35 mouse cellular contexts compared by ENCODE assay signal in the genomic region with DNA sequence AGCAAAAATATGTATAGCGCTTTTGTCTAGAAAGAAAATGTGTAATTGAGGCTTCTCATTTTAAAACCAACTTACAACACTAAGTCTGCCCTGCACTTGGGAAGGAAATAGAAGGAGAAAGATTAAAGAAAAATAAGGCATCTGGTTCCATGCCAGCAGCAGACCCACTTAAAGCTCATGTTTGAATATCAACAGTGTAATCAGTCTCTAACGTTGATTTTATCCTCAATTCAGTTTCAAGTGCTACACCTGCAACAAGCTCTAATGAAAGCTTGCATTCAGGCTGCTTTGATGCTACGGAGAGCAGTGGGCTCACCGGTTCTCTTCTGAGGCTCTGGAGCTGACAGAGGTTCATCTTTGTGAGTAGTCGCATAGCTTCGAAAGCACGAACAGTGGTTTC.
"Had no signal": no experiment of that assay in that cellular context is flagged by ENCODE, and none has a peak within 500 bp of the region (broad histone marks: within the 10 kb centered on the region; RNA-seq: fewer than 3 reads in every experiment).

No protein-coding gene starts in this region.

- H3K27me3 ChIP-seq: heart, embryonic 12.5 days; heart, embryonic 13.5 days; heart, embryonic 15.5 days; hindbrain, embryonic 12.5 days; hindbrain, embryonic 13.5 days; hindbrain, embryonic 15.5 days; intestine, embryonic 15.5 days; kidney, embryonic 15.5 days had no signal

- H3K27ac ChIP-seq: heart, adult 2 months; heart, embryonic 10.5 days; heart, embryonic 15.5 days; hindbrain, embryonic 10.5 days; hindbrain, embryonic 12.5 days; hindbrain, embryonic 13.5 days; hindbrain, embryonic 14.5 days; hindbrain, embryonic 15.5 days; hindbrain, postnatal 0 days; intestine, embryonic 15.5 days; kidney, embryonic 15.5 days; kidney, postnatal 0 days; layer of hippocampus, adult 2 months had no signal

- DNase-seq: heart, adult 2 months; heart, postnatal 10 days; heart, postnatal 14 days; heart, postnatal 36 days; heart, postnatal 4 days; kidney, adult 11 months; kidney, adult 18-20 months; kidney, adult 2 months; kidney, adult 8-10 months; kidney, postnatal 10 days; kidney, postnatal 14 days; kidney, postnatal 25 days; kidney, postnatal 36 days; kidney, postnatal 4 days; layer of hippocampus, adult 9-11 months; layer of hippocampus, postnatal 36 days had no signal

- ATAC-seq: hindbrain, embryonic 16.5 days; hindbrain, postnatal 0 days; inflammation-experienced regulatory T-cells, adult 6 months; intestine, embryonic 15.5 days; intestine, embryonic 16.5 days; intestine, postnatal 0 days had no signal

- H3K4me3 ChIP-seq: heart, adult 2 months; heart, embryonic 10.5 days; heart, embryonic 12.5 days; heart, embryonic 13.5 days; heart, embryonic 15.5 days; hindbrain, embryonic 10.5 days; hindbrain, embryonic 12.5 days; hindbrain, embryonic 13.5 days; hindbrain, embryonic 15.5 days; intestine, embryonic 15.5 days; kidney, embryonic 15.5 days; layer of hippocampus, adult 2 months had no signal

- H3K4me1 ChIP-seq: hindbrain, embryonic 10.5 days; hindbrain, embryonic 12.5 days; hindbrain, embryonic 13.5 days; hindbrain, embryonic 15.5 days; intestine, embryonic 15.5 days had no signal

- H3K9ac ChIP-seq: heart, embryonic 12.5 days; heart, embryonic 13.5 days; heart, embryonic 15.5 days; hindbrain, embryonic 12.5 days; hindbrain, embryonic 13.5 days; hindbrain, embryonic 14.5 days; hindbrain, embryonic 15.5 days; intestine, embryonic 15.5 days; kidney, embryonic 15.5 days had no signal

- H3K4me2 ChIP-seq: heart, embryonic 11.5 days; heart, embryonic 12.5 days; heart, embryonic 13.5 days; heart, embryonic 15.5 days; hindbrain, embryonic 12.5 days; hindbrain, embryonic 13.5 days; hindbrain, embryonic 14.5 days; hindbrain, embryonic 15.5 days; intestine, embryonic 15.5 days; kidney, embryonic 15.5 days had no signal

- H3K9me3 ChIP-seq: heart, embryonic 10.5 days; heart, embryonic 12.5 days; heart, embryonic 13.5 days; heart, embryonic 15.5 days; hindbrain, embryonic 10.5 days; hindbrain, embryonic 12.5 days; hindbrain, embryonic 13.5 days; hindbrain, embryonic 15.5 days; intestine, embryonic 15.5 days; kidney, embryonic 15.5 days had no signal

- H3K36me3 ChIP-seq: heart, embryonic 10.5 days; heart, embryonic 12.5 days; heart, embryonic 13.5 days; heart, embryonic 15.5 days; hindbrain, embryonic 10.5 days; hindbrain, embryonic 12.5 days; hindbrain, embryonic 13.5 days; hindbrain, embryonic 15.5 days; intestine, embryonic 15.5 days; kidney, embryonic 15.5 days had no signal
